Mouse (Mus musculus) gastrocnemius, postnatal 36 days (tissue): ENCODE data around the gene Slc12a7. TPM values are rescaled to one million over a fixed set of nuclear protein-coding genes. Genes with fewer than 3 reads are reported as not detected.
A peak's percentile ranks its signal among the peaks of the same experiment; 100 is the strongest.

Source experiments
- DNase-seq, 2 experiments: peaks; one replicate each; pipeline ENCODE4 v3.0.0; 2022
- intact Hi-C: fragments of 180-260 bp; cut with DNase I; formaldehyde crosslinking; loops from one replicate; pipeline ENCODE4 v1.15.1; 2025
- total RNA-seq, 2 experiments: library from RNA; stranded (reverse); gene quantifications; 2 replicates each; pipeline ENCODE4 v1.2.3; 2021

Slc12a7 gene
- total RNA-seq, 2 experiments from 2014 or later: 4.3 to 5.5 TPM

GRCm38 (mm10) chr13:73755809-73756208, 22.9 kb downstream of the Slc12a7 start:
- no peak for DNase-seq
- intact Hi-C loops: loop anchor here (10.0 kb wide), 1 partner anchor 1711 kb away; no protein-coding TSS in a partner anchor

GRCm38 (mm10) chr13:73756916-73757315, 24.0 kb downstream of the Slc12a7 start:
- intact Hi-C loops: loop anchor here (10.0 kb wide), 1 partner anchor 1712 kb away; no protein-coding TSS in a partner anchor
- DNase-seq: no peak

- DNase-seq: no peak
- intact Hi-C loops: loop anchor here (10.0 kb wide), 1 partner anchor 1713 kb away; no protein-coding TSS in a partner anchor
These were observed 24.5 kb downstream of the Slc12a7 start for GRCm38 (mm10) chr13:73757362-73757761.

- no peak for DNase-seq
- intact Hi-C loops: loop anchor here (10.0 kb wide), 1 partner anchor 1715 kb away; no protein-coding TSS in a partner anchor
These were observed 26.7 kb downstream of the Slc12a7 start for GRCm38 (mm10) chr13:73759596-73759995.

GRCm38 (mm10) chr13:73760126-73760525, 27.2 kb downstream of the Slc12a7 start:
- intact Hi-C loops: no loop called here
- no peak for DNase-seq

GRCm38 (mm10) chr13:73762938-73763337, 30.0 kb downstream of the Slc12a7 start:
- DNase-seq: no peak
- intact Hi-C loops: no loop called here

- peak; percentile 73 to 82 for DNase-seq
- intact Hi-C loops: no loop called here
These were observed 30.8 kb downstream of the Slc12a7 start for GRCm38 (mm10) chr13:73763439-73764255.

GRCm38 (mm10) chr13:73764256-73764775, 31.4 kb downstream of the Slc12a7 start:
- no peak for DNase-seq
- intact Hi-C loops: no loop called here

GRCm38 (mm10) chr13:73765393-73765792, 32.5 kb downstream of the Slc12a7 start:
- DNase-seq: no peak
- intact Hi-C loops: no loop called here

- intact Hi-C loops: no loop called here
- DNase-seq: no peak
These were observed 34.3 kb downstream of the Slc12a7 start for GRCm38 (mm10) chr13:73767224-73767623.

GRCm38 (mm10) chr13:73767754-73768153, 34.9 kb downstream of the Slc12a7 start:
- intact Hi-C loops: no loop called here
- no peak for DNase-seq

- intact Hi-C loops: no loop called here
- no peak for DNase-seq
These were observed 35.4 kb downstream of the Slc12a7 start for GRCm38 (mm10) chr13:73768311-73768710.

- intact Hi-C loops: no loop called here
- DNase-seq: no peak
These were observed 37.2 kb downstream of the Slc12a7 start for GRCm38 (mm10) chr13:73769916-73770682.

- DNase-seq: no peak
- intact Hi-C loops: no loop called here
These were observed 38.2 kb downstream of the Slc12a7 start for GRCm38 (mm10) chr13:73771131-73771530.

- intact Hi-C loops: no loop called here
- DNase-seq: no peak
These were observed 39.8 kb downstream of the Slc12a7 start for GRCm38 (mm10) chr13:73772655-73773054.

GRCm38 (mm10) chr13:73773519-73774205, 40.8 kb downstream of the Slc12a7 start:
- intact Hi-C loops: no loop called here
- DNase-seq: peak; percentile 8 to 24

- intact Hi-C loops: loop anchor here (1.0 kb wide), 1 partner anchor 13 kb away; no protein-coding TSS in a partner anchor
- DNase-seq: no peak
These were observed 42.9 kb downstream of the Slc12a7 start for GRCm38 (mm10) chr13:73775786-73776185.

- DNase-seq: no peak
- intact Hi-C loops: no loop called here
These were observed 44.7 kb downstream of the Slc12a7 start for GRCm38 (mm10) chr13:73777578-73777977.

- DNase-seq: no peak
- intact Hi-C loops: no loop called here
These were observed 49.6 kb downstream of the Slc12a7 start for GRCm38 (mm10) chr13:73782486-73782885.

GRCm38 (mm10) chr13:73792176-73792575, 59.3 kb downstream of the Slc12a7 start:
- DNase-seq: peak; percentile 44 to 53
- intact Hi-C loops: no loop called here
